Mouse (Mus musculus) cortical plate, adult 2 months (tissue): ENCODE results near the gene Preb.

ENCODE experiments used
- CTCF ChIP-seq: fragments of 200-500 bp; IDR thresholded peaks from 2 replicates; pipeline ENCODE4 v1.5.1; 2011; ENCODE audit warnings: mild to moderate bottlenecking, control low read depth, low read length; ENCODE audit not compliant: insufficient read depth; ENCODE audit errors: extremely low read depth
- POLR2A ChIP-seq: fragments of 200-500 bp; IDR thresholded peaks from 2 replicates; pipeline ENCODE4 v1.6.1; 2011; ENCODE audit warnings: mild to moderate bottlenecking, low read length, control low read depth; ENCODE audit not compliant: insufficient read depth; ENCODE audit errors: extremely low read depth

DNA sequence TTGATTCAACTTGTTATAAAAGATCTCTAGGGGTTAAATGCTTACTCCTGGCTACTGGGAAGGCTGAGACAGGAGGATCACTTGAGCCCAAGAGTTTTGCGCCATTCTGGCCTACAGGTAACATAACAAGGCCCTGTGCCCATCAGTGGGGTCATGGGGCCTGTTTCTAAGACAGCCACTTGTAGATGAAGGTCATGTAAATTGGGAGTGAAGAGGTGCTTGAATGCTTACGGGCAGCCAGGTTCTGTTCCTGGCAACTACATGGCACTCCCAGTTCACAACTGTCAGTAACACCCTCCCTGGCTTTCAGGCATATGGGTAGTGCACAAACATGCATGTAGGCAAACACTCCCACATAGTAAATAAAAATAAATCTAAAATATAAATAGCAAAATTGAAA lies 9.2 kb downstream of the Preb start:
- TF ChIP-seq CTCF (no peak), POLR2A (no peak)
